Mouse (Mus musculus) heart, adult 2 months (tissue): ENCODE results near the gene Pgap3. TPM values are rescaled to one million over a fixed set of nuclear protein-coding genes. Genes with fewer than 3 reads are reported as not detected.

Experiments
- DNase-seq, 2 experiments: peaks; one replicate each; pipeline ENCODE4 v3.0.0; 2021
- H3K27ac ChIP-seq: fragments of 200-600 bp; 2 replicates; pipeline ENCODE4 v1.8.1; 2022
- H3K27me3 ChIP-seq: fragments of 200-500 bp; 2 replicates; pipeline ENCODE4 v1.6.1; 2012; ENCODE audit warnings: mild to moderate bottlenecking, low read length, inconsistent platforms, mixed read lengths; ENCODE audit not compliant: control insufficient read depth, insufficient read depth
- H3K36me3 ChIP-seq: fragments of 200-500 bp; 2 replicates; pipeline ENCODE4 v1.6.1; 2012; ENCODE audit warnings: low read length, inconsistent platforms; ENCODE audit not compliant: control insufficient read depth, insufficient read depth
- H3K4me1 ChIP-seq: fragments of 200-500 bp; 2 replicates; pipeline ENCODE4 v1.6.1; 2011; ENCODE audit warnings: low read length; ENCODE audit not compliant: control insufficient read depth, insufficient read depth
- H3K4me3 ChIP-seq: fragments of 200-600 bp; 2 replicates; pipeline ENCODE4 v1.8.1; 2022
- H3K79me2 ChIP-seq: fragments of 200-500 bp; replicated peaks from 2 replicates; pipeline ENCODE4 v1.6.1; 2012; ENCODE audit warnings: mild to moderate bottlenecking, inconsistent platforms, low read length, moderate library complexity, mixed read lengths; ENCODE audit not compliant: control insufficient read depth, insufficient read depth
- H3K9ac ChIP-seq: fragments of 200-500 bp; 2 replicates; pipeline ENCODE4 v1.6.1; 2012; ENCODE audit warnings: low read depth, mild to moderate bottlenecking, control low read depth, inconsistent platforms, low read length, mixed read lengths
- CTCF ChIP-seq: fragments of 200-600 bp; IDR thresholded peaks from 2 replicates; pipeline ENCODE4 v1.8.1; 2022; ENCODE audit warnings: antibody characterized with exemption, mild to moderate bottlenecking, moderate library complexity
- EP300 ChIP-seq: fragments of 200-500 bp; IDR thresholded peaks from 2 replicates; pipeline ENCODE4 v1.6.1; 2011; ENCODE audit warnings: low read depth, low read length, control low read depth; ENCODE audit not compliant: insufficient read depth
- POLR2A ChIP-seq: fragments of 200-500 bp; IDR thresholded peaks from 2 replicates; pipeline ENCODE4 v1.6.1; 2011; ENCODE audit warnings: mild to moderate bottlenecking, low read depth, low read length, control low read depth; ENCODE audit not compliant: insufficient read depth
- WGBS: fragments of 180-500 bp; shearing (Covaris S2); methylation state at CpG from one replicate; pipeline ENCODE4 v1.1.7; 2018; 5-methylcytosine and 5-hydroxymethylcytosine counted together
- intact Hi-C: fragments of 180-260 bp; cut with DNase I; formaldehyde crosslinking; loops from one replicate; pipeline ENCODE4 v1.15.1; 2025
- polyA plus RNA-seq: library from polyadenylated mRNA; depleted of rRNA; stranded (reverse); fragments of >200 nt; gene quantifications from 2 replicates; pipeline ENCODE4 v1.2.3, GENCODE M21; 2012
- total RNA-seq, 2 experiments: library from RNA; stranded (reverse); gene quantifications; 2 replicates each; pipeline ENCODE4 v1.2.3; 2021

Gene Pgap3
- total and polyA plus RNA-seq, 3 experiments, result 7.7 to 18.8 (median 8.5) TPM

DNA sequence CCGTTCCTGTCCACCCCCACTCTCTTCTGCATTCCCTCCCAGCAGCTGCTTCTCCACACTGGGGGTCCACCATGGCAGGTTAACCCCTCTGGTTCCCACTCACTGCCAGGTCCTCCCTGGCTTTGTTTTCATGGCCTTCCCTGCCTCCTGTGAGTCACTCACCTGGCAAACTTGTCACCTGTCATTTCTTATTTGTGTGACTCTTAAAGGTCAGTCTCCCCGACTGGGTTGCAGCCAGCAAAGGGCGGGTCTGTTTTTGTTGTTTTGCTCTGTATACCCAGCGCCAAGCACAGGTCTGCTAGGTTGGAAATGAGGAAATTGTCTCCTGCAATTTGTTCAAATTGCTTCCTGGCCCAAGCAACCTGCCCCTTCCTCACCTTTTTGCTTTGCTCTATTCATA, 45.4 kb upstream of the Pgap3 start:
- H3K9ac ChIP-seq, result no peak overlapping the region
- DNase-seq, result no peak
- no peaks in the 10 kb centered on the region; the same call in 1 of the 2 replicates for H3K27me3 ChIP-seq
- H3K79me2 ChIP-seq, result no peaks in the 10 kb centered on the region
- H3K4me3 ChIP-seq, result no peak overlapping the region
- intact Hi-C loops, result no loop called here
- H3K27ac ChIP-seq, result no peak overlapping the region
- H3K4me1 ChIP-seq, result no peaks in the 10 kb centered on the region
- H3K36me3 ChIP-seq, result no peaks in the 10 kb centered on the region
- TF ChIP-seq CTCF (no peak), POLR2A (no peak), EP300 (no peak)
- 68% methylated on average over 4 of the region's 4 CpGs for WGBS

DNA sequence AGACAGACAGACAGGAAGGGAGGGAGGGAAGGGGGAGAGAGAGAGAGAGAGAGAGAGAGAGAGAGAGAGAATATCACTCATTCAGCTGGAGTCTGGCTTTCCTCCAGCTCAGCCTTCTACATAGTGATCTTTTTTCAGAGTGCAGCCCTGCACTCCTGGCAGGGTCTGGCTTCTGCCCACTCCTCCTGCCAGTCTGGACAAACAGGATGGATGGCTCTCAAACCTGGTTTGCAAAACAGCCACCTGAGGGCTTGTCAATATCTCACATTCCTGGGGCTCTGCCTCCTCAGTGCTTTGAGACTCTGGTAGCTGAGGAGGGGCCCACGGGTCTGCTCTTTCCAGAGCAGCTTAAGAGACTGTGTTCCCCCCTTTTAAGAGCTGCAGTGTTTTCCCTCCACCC, 44.9 kb upstream of the Pgap3 start:
- no peak overlapping the region for H3K4me3 ChIP-seq
- intact Hi-C loops, result no loop called here
- no peaks in the 10 kb centered on the region for H3K36me3 ChIP-seq
- no peak for DNase-seq
- TF ChIP-seq POLR2A (no peak), EP300 (no peak), CTCF (no peak)
- no peaks in the 10 kb centered on the region; the same call in 1 of the 2 replicates for H3K27me3 ChIP-seq
- no peak overlapping the region for H3K27ac ChIP-seq
- 38% methylated on average over 1 of the region's 1 CpGs for WGBS
- no peaks in the 10 kb centered on the region for H3K4me1 ChIP-seq
- no peak overlapping the region for H3K9ac ChIP-seq
- H3K79me2 ChIP-seq, result no peaks in the 10 kb centered on the region

DNA sequence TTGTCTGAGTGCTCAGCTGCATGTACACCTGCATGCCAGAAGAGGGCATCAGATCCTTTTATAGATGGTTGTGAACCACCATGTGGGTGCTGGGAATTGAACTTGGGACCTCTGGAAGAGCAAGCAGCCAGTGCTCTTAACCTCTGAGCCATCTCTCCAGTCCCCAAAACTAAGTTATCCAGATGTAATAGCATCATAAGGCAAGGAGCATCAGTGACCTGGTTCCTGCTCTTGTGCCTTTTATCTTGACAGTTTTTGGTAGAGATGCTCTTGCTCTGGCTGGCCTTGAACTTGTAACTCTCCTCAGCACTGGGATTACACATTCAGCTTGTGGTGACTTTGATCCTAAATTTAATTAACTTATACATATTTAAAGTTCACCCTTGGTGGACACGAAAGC, 43.4 kb upstream of the Pgap3 start:
- H3K27me3 ChIP-seq, result no peaks in the 10 kb centered on the region; the same call in 1 of the 2 replicates
- no peak overlapping the region for H3K9ac ChIP-seq
- H3K27ac ChIP-seq, result no peak overlapping the region
- DNase-seq, result no peak
- H3K4me1 ChIP-seq, result no peaks in the 10 kb centered on the region
- 90% methylated on average over 1 of the region's 1 CpGs for WGBS
- no peak for TF ChIP-seq POLR2A
- TF ChIP-seq EP300, result no peak
- TF ChIP-seq CTCF, result no peak
- no peaks in the 10 kb centered on the region for H3K79me2 ChIP-seq
- intact Hi-C loops, result no loop called here
- no peak overlapping the region for H3K4me3 ChIP-seq
- no peaks in the 10 kb centered on the region for H3K36me3 ChIP-seq

DNA sequence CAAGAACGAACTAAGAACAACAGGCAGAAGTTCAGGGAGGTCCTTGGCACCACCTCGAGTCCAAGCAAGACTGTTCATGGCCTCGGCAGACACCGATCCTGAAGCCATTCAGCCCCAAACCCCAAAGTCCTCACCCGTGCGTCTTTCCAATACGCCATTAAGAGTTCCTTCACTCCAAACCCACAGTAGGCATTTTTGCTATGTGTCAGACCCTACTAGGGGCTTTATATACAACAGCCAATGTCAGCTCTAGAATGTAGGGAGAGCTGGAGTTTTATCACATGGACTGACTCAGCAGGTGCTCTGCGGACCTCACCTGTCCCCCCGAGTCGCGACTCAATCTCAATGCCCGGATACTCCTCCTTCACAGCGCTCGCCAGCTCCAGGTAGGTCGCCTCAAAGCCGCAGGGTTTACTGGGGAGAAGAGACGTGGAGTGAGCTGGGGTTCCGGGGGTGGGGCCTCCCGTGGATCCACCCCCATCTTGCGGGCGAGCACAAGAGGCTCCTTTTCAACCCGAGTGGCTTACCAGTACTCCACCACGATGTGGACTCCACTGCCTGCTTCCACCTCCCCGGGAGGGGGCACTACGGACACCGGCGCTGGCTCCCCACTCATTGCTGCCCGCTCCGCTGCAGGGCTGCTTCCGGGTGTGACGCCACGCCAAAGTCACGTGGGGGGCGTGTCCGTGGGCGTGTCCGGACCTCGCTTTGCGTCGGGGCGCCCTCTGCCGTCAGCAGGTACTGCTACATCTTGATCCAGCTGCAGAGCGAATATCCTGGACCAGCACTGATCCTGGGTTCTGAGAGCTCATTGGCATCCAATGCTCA, 38.3 kb upstream of the Pgap3 start, which contains the start of gene Mien1:
Gene Mien1 (minus strand): TSS at position 661 of the 828 bp plus-strand sequence.
- WGBS, result 1% methylated on average over 43 of the region's 43 CpGs
- intact Hi-C loops, result loop anchor here (1.0 to 2.0 kb wide), 2 partner anchors 40 to 96 kb away; no protein-coding TSS in a partner anchor
- no peaks in the 10 kb centered on the region for H3K79me2 ChIP-seq
- peak; percentile 94 to 99 for DNase-seq
- TF ChIP-seq POLR2A (peak; percentile 82), CTCF (peak; percentile 96; the same call in 1 of the 2 replicates), EP300 (peak; percentile 88; the same call in 1 of the 2 replicates)
- no peaks in the 10 kb centered on the region for H3K36me3 ChIP-seq
- no peaks in the 10 kb centered on the region; the same call in 1 of the 2 replicates for H3K4me1 ChIP-seq
- peak within 1 kb of the TSS; percentile 79 for H3K27ac ChIP-seq
- H3K4me3 ChIP-seq, result peak within 1 kb of the TSS; percentile 93
- H3K9ac ChIP-seq, result peak within 1 kb of the TSS; percentile 72
- H3K27me3 ChIP-seq, result no peaks in the 10 kb centered on the region

DNA sequence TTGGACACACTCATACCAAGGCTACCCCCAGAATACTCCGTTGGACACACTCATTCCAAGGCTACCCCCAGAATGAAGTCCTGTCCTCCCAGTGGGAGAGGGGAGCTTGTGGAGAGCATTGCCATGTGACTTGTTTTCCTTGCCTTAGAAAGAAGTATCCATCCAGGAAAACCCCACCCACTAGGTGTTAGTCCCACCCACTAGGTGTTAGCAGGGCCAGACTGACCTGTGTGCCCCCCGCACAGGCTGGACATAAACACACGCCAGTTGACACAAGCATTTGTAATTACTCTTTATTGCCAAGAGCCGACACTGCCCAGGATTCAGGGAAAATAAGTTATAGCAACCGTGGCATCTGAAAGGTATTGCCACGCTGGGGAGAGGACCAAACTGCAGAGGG, 37.2 kb upstream of the Pgap3 start:
- no peak overlapping the region for H3K9ac ChIP-seq
- H3K4me3 ChIP-seq, result no peak overlapping the region
- WGBS, result 88% methylated on average over 6 of the region's 6 CpGs
- no peaks in the 10 kb centered on the region for H3K36me3 ChIP-seq
- no peaks in the 10 kb centered on the region; the same call in 1 of the 2 replicates for H3K4me1 ChIP-seq
- intact Hi-C loops, result loop anchor here (1.0 kb wide), 1 partner anchor 22 kb away; no protein-coding TSS in a partner anchor
- TF ChIP-seq EP300, result no peak
- no peak for TF ChIP-seq CTCF
- TF ChIP-seq POLR2A, result no peak
- no peak for DNase-seq
- H3K27me3 ChIP-seq, result no peaks in the 10 kb centered on the region
- H3K27ac ChIP-seq, result no peak overlapping the region
- no peaks in the 10 kb centered on the region for H3K79me2 ChIP-seq

DNA sequence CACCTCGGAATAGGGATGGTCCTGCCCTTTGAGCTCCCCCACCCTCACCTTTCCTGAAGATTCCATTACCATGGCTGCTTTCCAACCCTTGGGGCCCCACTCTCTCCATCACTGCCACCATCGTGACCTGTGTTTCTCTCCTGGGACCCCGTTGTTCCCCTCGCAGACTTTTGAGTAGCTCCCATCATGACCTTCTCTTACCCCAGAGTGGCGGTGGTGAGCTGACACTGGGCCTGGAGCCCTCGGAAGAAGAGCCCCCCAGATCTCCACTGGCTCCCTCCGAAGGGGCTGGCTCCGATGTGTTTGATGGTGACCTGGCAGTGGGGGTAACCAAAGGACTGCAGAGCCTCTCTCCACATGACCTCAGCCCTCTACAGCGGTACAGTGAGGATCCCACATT, 35.4 kb upstream of the Pgap3 start:
- Histone ChIP-seq H3K36me3 (no peaks in the 10 kb centered on the region), H3K9ac (no peak overlapping the region), H3K27me3 (no peaks in the 10 kb centered on the region), H3K4me1 (no peaks in the 10 kb centered on the region; the same call in 1 of the 2 replicates), H3K4me3 (no peak overlapping the region), H3K27ac (no peak overlapping the region), H3K79me2 (no peaks in the 10 kb centered on the region)
- intact Hi-C loops, result no loop called here
- DNase-seq, result no peak
- no peak for TF ChIP-seq EP300
- TF ChIP-seq CTCF, result no peak
- no peak for TF ChIP-seq POLR2A
- 88% methylated on average over 9 of the region's 9 CpGs for WGBS
